Mouse (Mus musculus) Patski (cell line): ENCODE measurements around the gene Fez2. TPM values are rescaled to one million over a fixed set of nuclear protein-coding genes. Genes with fewer than 3 reads are reported as not detected.

Experiments used
- ATAC-seq: fragments of 100-300 bp; one replicate; pipeline ENCODE4 v1.8.0; 2021
- CTCF ChIA-PET: fragments of 350-600 bp; sonication (Branson Sonifier 250); formaldehyde crosslinking; loops from one replicate; lab custom pipeline; 2022; ENCODE audit warnings: inconsistent platforms; lab: Charles Lee
- POLR2A ChIA-PET: fragments of 350-600 bp; sonication (Branson Sonifier 250); formaldehyde crosslinking; loops from one replicate; lab custom pipeline; 2022; ENCODE audit warnings: antibody characterized with exemption, inconsistent platforms; lab: Charles Lee
- DNase-seq: peaks from one replicate; pipeline ENCODE4 v3.0.0-alpha.2; 2011; ENCODE audit warnings: low read depth, low spot score
- H3K27me3 ChIP-seq: fragments of 371-371 bp; one replicate; pipeline ENCODE4 v1.5.1; 2021
- CTCF ChIP-seq: fragments of 100-300 bp; IDR thresholded peaks from one replicate; pipeline ENCODE4 v1.5.1; 2021
- in situ Hi-C: fragments of 300-500 bp; cut with MboI; formaldehyde crosslinking; loops from 3 replicates; pipeline ENCODE4 v1.11.1; 2018; ENCODE audit warnings: low pct_unique_long_range_greater_than_20kb, mixed read lengths
- polyA plus RNA-seq: library from polyadenylated mRNA; unstranded; gene quantifications from one replicate; pipeline ENCODE4 v1.2.3, GENCODE M21; 2021

The Fez2 gene
- polyA plus RNA-seq, 1 experiment from 2014 or later = 86.4 TPM

DNA sequence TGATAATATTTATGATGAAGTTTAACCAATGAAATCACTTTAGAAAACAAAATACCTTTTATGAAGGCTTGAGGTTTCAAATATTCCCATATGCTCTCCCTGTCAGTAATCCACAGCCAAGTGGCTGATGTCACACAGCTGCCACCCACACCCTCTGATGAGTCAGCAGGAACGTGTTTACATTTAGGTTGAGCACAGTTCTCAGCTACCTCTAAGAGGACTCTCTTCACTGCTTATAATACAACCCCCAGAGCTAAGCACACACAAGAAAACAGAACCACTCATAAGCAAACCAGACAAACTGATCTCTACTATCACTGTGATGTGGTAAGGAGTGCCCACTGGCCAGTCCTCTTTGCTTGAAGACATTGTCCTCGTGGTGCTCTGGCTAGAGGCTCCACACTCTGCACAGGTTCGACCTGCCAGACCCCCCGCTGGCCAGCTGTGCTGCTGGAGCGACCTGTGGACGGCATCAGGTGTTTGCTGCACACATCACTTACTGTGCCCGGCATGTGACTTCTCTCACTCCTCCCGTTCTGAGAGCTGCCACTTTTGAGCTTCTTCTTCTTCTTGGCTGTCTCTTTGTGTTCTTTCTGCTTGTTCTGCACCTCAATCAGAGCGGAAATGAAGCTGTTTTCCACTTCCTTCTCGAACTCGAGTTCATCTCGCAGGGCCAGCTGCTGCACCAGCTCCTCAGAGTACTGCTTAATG, 17.7 kb downstream of the Fez2 start:
- TF ChIP-seq CTCF = no peak
- DNase-seq (no peak), ATAC-seq (no peak)
- POLR2A ChIA-PET = interaction anchor here (1.6 kb wide), 2 partner anchors 9 to 78 kb away, joined by 3 to 4 read pairs; no protein-coding TSS in a partner anchor
- in situ Hi-C loops = no loop called here
- CTCF ChIA-PET = interaction anchor here (1.0 to 3.2 kb wide), 2 partner anchors 12 to 189 kb away, joined by 3 to 12 read pairs; no protein-coding TSS in a partner anchor
- no peaks in the 10 kb centered on the region for H3K27me3 ChIP-seq

DNA sequence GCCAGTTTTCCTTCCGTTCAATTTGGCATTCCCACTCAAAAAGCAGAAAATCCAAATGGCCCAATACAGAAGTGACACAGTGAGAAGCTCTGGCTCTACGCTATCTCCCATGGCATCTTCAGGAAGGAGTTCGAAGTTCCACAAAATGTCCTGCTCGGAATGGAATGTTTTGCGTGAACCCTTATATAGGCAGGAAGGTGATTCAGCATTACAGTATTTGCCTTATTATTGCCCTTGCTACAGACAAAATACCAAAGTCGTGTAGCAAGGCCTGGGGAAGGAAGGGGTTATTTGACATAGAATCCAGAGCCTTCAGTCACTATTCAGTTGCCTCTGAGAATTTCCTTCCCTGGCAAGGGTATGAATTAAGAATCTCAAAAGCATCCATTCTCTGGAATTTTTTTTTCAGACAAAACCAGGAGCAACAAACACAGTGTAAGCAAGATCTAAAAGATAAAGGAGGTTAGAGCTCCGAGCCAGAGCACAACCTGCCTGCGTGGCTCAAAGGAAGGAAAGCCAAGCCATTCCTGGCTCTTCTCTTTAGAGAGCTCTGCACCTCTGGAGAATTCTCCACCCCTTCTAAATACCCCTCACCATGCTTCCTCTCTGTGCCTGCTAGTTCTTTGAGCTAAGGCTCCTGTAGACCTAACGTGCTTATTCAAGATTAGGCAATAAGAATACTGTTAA, 25.4 kb downstream of the Fez2 start:
- peak; percentile 18 for ATAC-seq
- CTCF ChIA-PET = interaction anchor here (1.1 to 1.3 kb wide), 2 partner anchors 10 to 13 kb away, joined by 3 read pairs; no protein-coding TSS in a partner anchor
- POLR2A ChIA-PET = interaction anchor here (1.9 kb wide), 1 partner anchor 8 kb away, joined by 4 read pairs; no protein-coding TSS in a partner anchor
- in situ Hi-C loops = no loop called here
- TF ChIP-seq CTCF = no peak
- DNase-seq = no peak
- no peaks in the 10 kb centered on the region for H3K27me3 ChIP-seq

DNA sequence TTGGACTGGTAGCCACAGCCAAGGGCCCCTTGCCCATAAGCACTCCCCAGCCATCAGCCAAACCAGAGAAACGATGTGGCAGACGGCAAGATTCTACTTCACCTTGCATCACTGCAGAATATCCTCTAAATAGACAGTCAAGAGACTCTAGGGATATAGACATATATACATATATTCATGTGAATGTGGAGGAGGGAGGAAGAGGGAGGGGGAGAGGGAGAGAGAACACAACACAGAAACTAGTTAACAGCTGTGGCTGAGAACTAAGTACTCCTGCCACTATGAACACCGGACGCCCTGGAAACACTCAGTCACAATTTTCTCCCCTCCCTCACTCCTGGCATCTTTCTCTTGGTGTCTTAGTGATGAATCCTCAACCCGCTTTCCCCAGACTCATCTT, 28.4 kb downstream of the Fez2 start:
- ChIA-PET CTCF (interaction anchor here (2.3 kb wide), 1 partner anchor 12 kb away, joined by 12 read pairs; no protein-coding TSS in a partner anchor), POLR2A (no interaction called here)
- DNase-seq (no peak), ATAC-seq (no peak)
- no peak for TF ChIP-seq CTCF
- H3K27me3 ChIP-seq = no peaks in the 10 kb centered on the region
- in situ Hi-C loops = no loop called here

DNA sequence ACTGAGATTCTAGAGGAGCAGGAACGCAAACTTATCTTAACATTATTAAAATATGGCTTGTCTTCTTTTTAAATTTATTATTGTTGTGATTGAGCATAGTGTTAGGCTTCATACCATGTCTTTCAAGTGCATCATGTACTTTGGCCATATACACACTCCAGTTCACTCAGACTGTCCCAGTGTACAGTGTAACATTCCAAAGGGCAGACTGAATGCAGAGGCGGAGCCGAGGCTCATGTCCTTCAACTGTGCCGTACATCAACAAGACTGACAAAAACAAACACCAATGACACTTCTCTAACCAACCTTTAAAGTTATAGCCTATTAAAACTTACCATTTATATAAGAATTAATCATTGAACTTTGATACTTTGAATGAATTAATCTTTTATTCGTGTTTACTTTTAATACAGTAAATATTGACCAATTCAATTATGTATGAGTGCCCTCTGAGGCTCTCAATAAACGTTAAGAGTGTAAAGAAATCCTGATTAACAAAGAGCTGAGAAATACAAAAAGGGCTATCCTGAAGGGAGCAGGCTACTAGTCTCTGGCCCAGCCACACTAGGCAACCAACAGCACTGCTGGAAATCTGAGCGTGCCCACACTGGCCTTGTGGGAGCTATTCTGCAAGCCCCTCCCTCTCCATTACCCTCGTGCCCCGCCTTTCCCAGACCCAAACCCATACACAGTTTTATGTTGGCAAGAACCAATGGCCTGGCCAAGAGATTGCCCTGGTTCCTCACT, 29.7 kb downstream of the Fez2 start:
- ChIA-PET CTCF (interaction anchor here (2.3 kb wide), 1 partner anchor 13 kb away, joined by 12 read pairs; no protein-coding TSS in a partner anchor), POLR2A (no interaction called here)
- DNase-seq = no peak
- peak; percentile 52 for ATAC-seq
- no peak for TF ChIP-seq CTCF
- in situ Hi-C loops = no loop called here
- H3K27me3 ChIP-seq = no peaks in the 10 kb centered on the region

DNA sequence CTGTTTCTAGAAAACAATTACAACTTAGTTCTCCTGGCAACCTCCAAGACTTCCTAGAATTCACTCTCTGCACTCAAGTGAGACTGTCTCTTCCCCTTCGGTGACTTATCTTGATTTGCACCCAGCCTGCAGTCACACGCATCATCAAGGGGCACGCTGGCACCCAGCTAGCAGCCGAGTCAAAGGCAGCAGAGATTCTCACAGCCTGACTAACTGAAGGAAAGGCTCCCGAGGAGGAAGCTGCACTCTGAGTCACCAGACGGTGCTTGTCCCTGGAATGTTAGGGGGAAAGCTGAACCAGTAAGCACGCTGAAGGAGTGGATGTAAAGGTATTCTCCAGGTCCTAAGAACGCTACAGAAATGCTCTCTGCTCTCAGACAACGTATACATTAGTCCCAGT, 30.3 kb downstream of the Fez2 start:
- no peak for TF ChIP-seq CTCF
- no peaks in the 10 kb centered on the region for H3K27me3 ChIP-seq
- ChIA-PET CTCF (interaction anchor here (2.3 kb wide), 1 partner anchor 14 kb away, joined by 12 read pairs; no protein-coding TSS in a partner anchor), POLR2A (interaction anchor here (0.5 kb wide), 1 partner anchor 31 kb away, joined by 4 read pairs; no protein-coding TSS in a partner anchor)
- ATAC-seq (peak; percentile 97), DNase-seq (peak; percentile 88)
- in situ Hi-C loops = no loop called here

DNA sequence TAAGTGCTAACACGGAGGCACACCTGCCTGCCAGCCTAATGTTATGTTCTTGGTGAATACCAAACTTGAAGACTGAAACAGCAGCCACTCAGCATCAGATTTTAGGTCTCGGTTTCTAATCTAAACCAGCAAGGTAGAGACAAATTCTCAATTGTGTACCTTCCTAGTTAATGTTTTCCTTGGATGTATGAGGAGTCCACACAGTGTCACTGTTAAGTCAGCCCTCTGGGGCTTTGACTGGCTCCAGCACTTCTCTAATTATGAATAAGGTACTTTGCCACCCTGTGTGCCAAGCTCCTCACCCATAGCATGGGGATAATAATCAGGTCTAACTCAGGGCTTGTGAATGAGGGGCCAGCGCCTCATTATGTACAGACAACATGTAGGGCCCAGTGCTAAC, 35.6 kb downstream of the Fez2 start:
- no peak for ATAC-seq
- TF ChIP-seq CTCF = no peak
- POLR2A ChIA-PET = no interaction called here

DNA sequence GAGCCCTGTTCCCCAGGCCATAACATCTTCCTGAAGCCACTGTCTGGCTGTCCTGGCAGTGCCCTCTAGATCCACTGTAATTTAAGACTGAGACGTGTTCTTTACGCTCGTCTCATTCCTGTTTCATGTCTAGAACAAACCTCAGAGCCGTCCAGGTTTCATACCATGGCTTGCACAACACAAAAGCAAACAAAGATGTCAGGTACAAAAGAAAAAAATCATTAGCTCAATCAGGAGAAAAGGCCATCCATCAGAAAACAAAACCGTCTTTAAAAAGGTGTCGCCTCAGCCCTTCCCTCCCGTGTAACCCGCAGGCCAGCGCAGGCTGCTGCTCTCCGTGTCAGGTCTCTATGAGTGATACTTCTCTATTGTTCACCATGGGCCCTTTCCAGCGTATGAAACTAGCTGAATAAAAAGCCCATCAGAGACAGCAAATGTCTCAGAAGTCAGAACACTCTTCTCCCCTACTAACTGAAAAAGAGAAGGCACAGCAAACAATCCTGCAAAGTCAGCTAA, 38.2 kb downstream of the Fez2 start:
- ChIA-PET POLR2A (interaction anchor here (0.6 kb wide), 1 partner anchor 177 kb away, joined by 3 read pairs; no protein-coding TSS in a partner anchor), CTCF (interaction anchor here (1.0 kb wide), 1 partner anchor 55 kb away, joined by 4 read pairs; no protein-coding TSS in a partner anchor)
- ATAC-seq = no peak
- H3K27me3 ChIP-seq = no peaks in the 10 kb centered on the region
- in situ Hi-C loops = no loop called here
- TF ChIP-seq CTCF = no peak
- no peak for DNase-seq

More for the DNA sequence above, 35.6 kb downstream of the Fez2 start:
- H3K27me3 ChIP-seq = no peaks in the 10 kb centered on the region
- CTCF ChIA-PET = interaction anchor here (1.2 to 1.6 kb wide), 3 partner anchors 11 to 70 kb away, joined by 3 to 4 read pairs (median 3); no protein-coding TSS in a partner anchor
- DNase-seq = no peak
- in situ Hi-C loops = no loop called here

DNA sequence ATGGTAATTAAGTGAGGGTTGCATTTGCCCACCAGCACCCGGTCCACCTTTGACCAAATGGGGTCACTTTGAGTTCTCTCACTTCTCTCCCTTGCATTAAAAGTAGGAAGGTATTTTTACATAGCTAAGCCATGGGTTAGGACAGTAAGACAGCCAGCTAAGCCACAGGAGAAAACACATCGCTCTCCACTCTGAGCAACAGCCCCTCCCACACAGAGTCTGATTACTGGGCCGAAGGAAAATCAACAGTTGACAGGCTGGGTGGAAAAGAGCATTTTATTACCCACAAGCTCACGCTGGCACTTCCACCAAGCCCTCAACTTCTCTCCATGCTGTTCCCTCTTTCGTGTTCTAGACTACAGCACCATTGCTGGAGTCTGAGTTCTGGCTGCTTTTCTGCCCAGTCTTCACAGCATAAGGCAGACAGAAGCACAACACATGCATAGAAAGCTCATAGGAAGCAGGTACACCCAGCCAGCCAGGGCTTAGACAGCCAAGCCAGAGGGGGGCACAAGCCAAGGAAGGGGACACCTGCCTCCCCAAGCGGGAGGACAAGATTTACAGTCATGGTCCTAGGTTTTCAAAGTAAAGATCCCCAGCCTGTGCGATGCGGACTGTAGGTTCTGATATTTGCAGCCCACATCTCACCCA, 38.7 kb downstream of the Fez2 start:
- POLR2A ChIA-PET = interaction anchor here (0.6 kb wide), 1 partner anchor 177 kb away, joined by 3 read pairs; no protein-coding TSS in a partner anchor
- CTCF ChIA-PET = interaction anchor here (1.0 kb wide), 1 partner anchor 56 kb away, joined by 4 read pairs; no protein-coding TSS in a partner anchor
- in situ Hi-C loops = no loop called here
- no peak for TF ChIP-seq CTCF
- no peak for ATAC-seq
- no peaks in the 10 kb centered on the region for H3K27me3 ChIP-seq
- DNase-seq = no peak

DNA sequence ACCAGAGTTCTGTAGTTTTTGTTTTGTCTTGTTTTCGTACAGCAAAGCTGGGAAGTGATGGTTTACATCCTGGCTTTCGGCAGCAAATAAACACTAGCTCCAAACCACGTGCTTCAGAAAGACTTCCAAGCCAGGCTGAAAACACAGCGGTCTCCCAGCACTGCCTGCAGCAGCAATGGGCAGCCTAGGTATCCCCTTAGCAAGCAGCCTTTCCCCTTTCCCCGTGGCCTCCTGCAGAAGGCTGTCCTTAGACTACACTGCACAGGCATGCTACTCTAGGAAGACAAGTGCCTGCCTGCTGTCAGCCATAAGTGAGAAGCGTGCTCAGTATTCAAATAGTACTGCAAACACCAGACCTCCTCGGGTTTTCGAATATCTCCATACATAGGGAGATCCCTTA, 41.4 kb downstream of the Fez2 start:
- ChIA-PET CTCF (no interaction called here), POLR2A (no interaction called here)
- H3K27me3 ChIP-seq = no peaks in the 10 kb centered on the region
- ATAC-seq (no peak), DNase-seq (no peak)
- no peak for TF ChIP-seq CTCF
- in situ Hi-C loops = no loop called here
